Mouse (Mus musculus) thymus, adult 2 months (tissue): ENCODE measurements around the gene Sox6.

Experiments
- CTCF ChIP-seq: fragments of 200-500 bp; IDR thresholded peaks from 2 replicates; pipeline ENCODE4 v1.5.1; 2012; ENCODE audit warnings: mild to moderate bottlenecking, control low read depth, low read length, moderate library complexity, borderline replicate concordance; ENCODE audit not compliant: control insufficient read depth, poor library complexity, insufficient read depth; ENCODE audit errors: extremely low read depth
- POLR2A ChIP-seq: fragments of 200-500 bp; IDR thresholded peaks from 2 replicates; pipeline ENCODE4 v1.6.1; 2012; ENCODE audit warnings: mild to moderate bottlenecking, low read length, control low read depth, moderate library complexity; ENCODE audit not compliant: control insufficient read depth, poor library complexity, insufficient read depth; ENCODE audit errors: extremely low read depth

GRCm38 (mm10) chr7:115859691-115860401, 178.8 kb downstream of the Sox6 start:
- no peak for TF ChIP-seq CTCF
- TF ChIP-seq POLR2A, result no peak
